Mouse (Mus musculus) frontal cortex, adult (tissue): ENCODE data around the gene Gm3055.
"Not testable (repeated sequence)": the region's sequence is repeated elsewhere in the genome, so short reads cannot be mapped to it uniquely, and the experiment has no call there.

ENCODE experiments used
- ATAC-seq: cut with Nextera tagmentation; 2 replicates; pipeline ENCODE4 v1.9.2; 2017; ENCODE audit warnings: mild to moderate bottlenecking, moderate library complexity, mixed read lengths; ENCODE audit not compliant: low TSS enrichment

Gene Gm3055

DNA sequence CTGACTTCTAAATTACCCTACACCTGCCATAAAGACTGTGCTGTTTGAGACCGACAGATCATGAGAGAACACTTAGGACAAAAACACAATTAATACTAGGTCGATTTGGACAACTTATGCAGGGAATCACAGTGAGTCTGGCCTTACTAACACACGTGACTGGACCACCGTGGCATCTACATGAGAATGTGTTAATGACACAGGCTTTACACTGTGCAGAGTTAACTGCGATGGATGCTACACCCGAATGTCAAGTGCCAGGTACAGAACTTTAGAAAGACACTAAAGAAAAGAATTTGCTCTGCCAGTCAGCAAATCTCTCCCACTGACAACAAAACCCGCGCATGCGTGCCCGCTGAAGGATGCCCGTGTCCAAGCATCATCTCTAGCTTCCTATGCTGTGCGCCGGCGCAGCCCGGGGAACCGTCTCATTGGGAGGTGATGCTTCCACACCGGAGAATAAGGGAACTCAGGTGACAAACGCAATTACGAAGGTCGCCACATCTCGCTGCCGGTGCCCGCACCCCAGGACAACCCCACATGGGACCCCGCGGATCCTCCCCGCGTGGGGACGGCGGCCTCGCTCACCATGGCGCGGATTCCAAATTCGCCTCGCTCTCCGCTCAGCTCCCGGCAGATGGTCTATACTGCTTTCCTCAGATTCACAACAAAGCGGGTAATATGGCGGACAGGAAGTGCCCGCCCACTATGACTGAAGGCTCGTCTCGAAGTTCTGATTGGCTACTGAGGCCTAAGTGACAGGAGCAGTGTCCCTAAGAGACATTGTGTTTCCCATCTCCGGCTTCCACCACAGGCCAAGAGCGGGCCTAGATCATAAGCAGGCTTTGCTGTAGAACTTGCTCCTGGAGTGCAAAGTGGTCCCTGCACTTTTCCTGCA is at the start of gene Gm3055:
Gene Gm3055, minus strand, starts transcription at position 656 of the 898 bp plus-strand sequence.
- ATAC-seq, result peak; percentile 100

DNA sequence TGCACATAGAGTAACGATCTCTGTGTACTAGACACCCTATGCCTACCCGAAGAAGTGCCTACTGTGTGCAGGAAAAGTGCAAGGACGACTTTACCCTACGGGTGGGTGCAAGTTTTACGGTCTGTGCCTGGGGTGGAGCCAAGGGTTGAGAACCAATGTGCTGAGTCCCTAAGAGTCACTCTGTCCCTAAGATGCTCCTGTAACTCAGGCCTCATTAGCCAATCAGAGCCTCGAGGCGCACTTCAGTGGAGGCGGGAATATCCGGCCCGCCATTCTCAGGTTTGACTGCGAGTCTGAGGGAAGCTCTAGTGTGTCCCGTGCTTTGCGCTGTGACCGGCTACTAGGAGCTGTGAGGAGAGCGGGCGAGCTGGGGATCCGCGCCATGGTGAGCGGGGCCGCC is 40.9 kb upstream of the Gm3055 start, which contains the start of gene Gm4767:
Gene Gm4767, plus strand, starts transcription at position 288 of the 400 bp plus-strand sequence.
- not testable (repeated sequence) for ATAC-seq

DNA sequence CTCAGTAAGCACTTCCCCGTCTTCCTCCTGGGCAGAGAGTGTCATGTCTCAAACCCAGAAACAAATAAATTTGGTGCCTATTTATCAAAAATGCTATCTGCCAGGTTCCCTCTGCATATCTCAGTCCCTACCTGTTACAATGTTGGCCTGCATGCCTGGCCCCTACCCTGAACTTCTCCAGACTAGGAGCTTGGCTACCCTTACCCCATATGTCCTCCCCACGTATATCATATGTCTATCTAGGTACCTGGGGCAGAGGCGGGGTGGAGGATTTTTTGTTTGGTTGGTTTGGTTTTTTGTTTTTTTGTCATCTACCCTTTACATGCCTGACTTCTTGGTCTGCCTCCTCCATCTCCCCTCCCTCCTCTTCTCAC is 430 bp upstream of the Gm3055 start:
- ATAC-seq, result not testable (repeated sequence)

DNA sequence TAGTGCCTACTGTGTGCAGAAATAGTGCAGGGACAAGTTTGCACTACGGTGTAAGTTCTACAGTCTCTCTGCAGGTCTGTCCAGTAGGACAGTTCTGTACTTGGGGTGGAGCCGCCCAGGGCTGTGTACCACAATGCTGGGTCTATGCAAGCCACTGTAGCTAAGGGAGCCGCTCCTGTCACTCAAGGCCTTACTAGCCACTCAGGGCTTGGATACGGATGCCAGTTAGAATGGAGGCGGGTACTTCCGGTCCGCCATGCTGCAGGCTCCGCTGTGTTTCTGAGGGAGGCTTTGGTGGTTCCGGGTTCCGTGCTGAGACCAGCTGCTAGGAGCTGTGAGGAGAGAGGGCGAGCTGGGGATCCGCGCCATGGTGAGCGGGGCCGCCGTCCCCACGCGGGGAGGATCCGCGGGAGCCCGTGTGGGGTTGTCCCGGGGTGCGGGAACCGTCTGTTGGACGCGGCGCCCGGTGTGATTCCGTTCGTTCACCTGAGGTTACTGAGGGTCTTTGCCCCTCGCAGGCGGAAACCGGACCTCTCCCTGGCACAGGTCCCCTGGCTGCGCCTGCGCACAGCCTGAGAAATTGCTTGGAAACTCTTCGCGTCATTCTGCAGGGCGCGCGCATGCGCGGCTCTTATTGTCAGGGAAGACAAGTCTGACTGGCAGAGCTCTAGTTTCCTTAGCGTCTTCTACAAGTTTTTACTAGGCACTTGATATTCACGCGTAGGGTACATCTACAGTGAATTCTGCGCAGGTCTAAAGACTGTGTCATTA is 66.2 kb downstream of the Gm3055 start, which contains the start of gene Zfp433:
Gene Zfp433, plus strand, starts transcription at position 295 of the 771 bp plus-strand sequence.
- ATAC-seq, result peak; percentile 100
